Mouse (Mus musculus) ES-E14 (cell line): ENCODE data around the gene Clstn2. TPM values are rescaled to one million over a fixed set of nuclear protein-coding genes. Genes with fewer than 3 reads are reported as not detected.

Source experiments
- DNase-seq: peaks from one replicate; pipeline ENCODE4 v3.0.0-alpha.2; 2013; ENCODE audit warnings: low read depth, low spot score
- H3K27ac ChIP-seq: 2 replicates; pipeline ENCODE4 v1.5.1; 2012; ENCODE audit warnings: low read depth, mild to moderate bottlenecking, low read length, moderate library complexity, mixed read lengths; ENCODE audit not compliant: poor library complexity, insufficient read depth, severe bottlenecking
- H3K36me3 ChIP-seq: 2 replicates; pipeline ENCODE4 v1.6.1; 2012; ENCODE audit warnings: mild to moderate bottlenecking, low read length, moderate library complexity, mixed read lengths; ENCODE audit not compliant: control insufficient read depth, poor library complexity, insufficient read depth, severe bottlenecking
- H3K4me1 ChIP-seq, 2 experiments: fragments of 150-350 bp in 1 of 2; sonication (generic) in 1 of 2; 2 replicates each; pipeline ENCODE4 v1.6.1; 2012; ENCODE audit warnings: low read length in 2 of 2, mild to moderate bottlenecking in 1 of 2, mixed read lengths in 1 of 2; ENCODE audit not compliant: control insufficient read depth in 2 of 2, insufficient read depth in 2 of 2, poor library complexity in 1 of 2
- H3K4me3 ChIP-seq, 2 experiments: fragments of 150-350 bp in 1 of 2; sonication (generic) in 1 of 2; 2 replicates each; pipeline ENCODE4 v1.5.1; 2012; ENCODE audit warnings: low read length in 2 of 2, low read depth in 1 of 2, mild to moderate bottlenecking in 1 of 2, mixed read lengths in 1 of 2; ENCODE audit not compliant: insufficient read depth in 1 of 2, poor library complexity in 1 of 2, severe bottlenecking in 1 of 2
- H3K9ac ChIP-seq: 2 replicates; pipeline ENCODE4 v1.6.1; 2012; ENCODE audit warnings: low read depth, mild to moderate bottlenecking, low read length, mixed read lengths; ENCODE audit not compliant: poor library complexity, insufficient read depth, severe bottlenecking
- H3K9me3 ChIP-seq: fragments of 150-350 bp; sonication (generic); 2 replicates; pipeline ENCODE4 v1.6.1; 2012; ENCODE audit warnings: low read depth, mild to moderate bottlenecking, low read length; ENCODE audit not compliant: control insufficient read depth, insufficient read depth
- CHD2 ChIP-seq: IDR thresholded peaks from 2 replicates; pipeline ENCODE4 v1.6.1; 2014; ENCODE audit warnings: mild to moderate bottlenecking, low read depth, low read length, inconsistent platforms
- HCFC1 ChIP-seq: IDR thresholded peaks from 2 replicates; pipeline ENCODE4 v1.6.1; 2012; ENCODE audit warnings: low read length, inconsistent platforms, borderline replicate concordance; ENCODE audit not compliant: insufficient read depth
- MAFK ChIP-seq: IDR thresholded peaks from 2 replicates; pipeline ENCODE4 v1.6.1; 2014; ENCODE audit warnings: mild to moderate bottlenecking, low read depth, low read length, inconsistent platforms; ENCODE audit not compliant: insufficient read depth
- ZC3H11A ChIP-seq: IDR thresholded peaks from 2 replicates; pipeline ENCODE4 v1.6.1; 2012; ENCODE audit warnings: low read depth, mild to moderate bottlenecking, inconsistent platforms, low read length, borderline replicate concordance
- ZNF384 ChIP-seq: IDR thresholded peaks from 2 replicates; pipeline ENCODE4 v1.6.1; 2012; ENCODE audit warnings: low read depth, low read length, inconsistent platforms
- in situ Hi-C, 2 experiments: fragments of 600-800 bp; cut with MboI; formaldehyde crosslinking; loops; one replicate each; pipeline ENCODE4 v1.15.1; 2025; ENCODE audit warnings: low sequenced_read_pairs in 2 of 2, inconsistent platforms in 1 of 2; ENCODE audit not compliant: unreplicated experiment in 2 of 2
- total RNA-seq: library from RNA; depleted of rRNA; stranded (reverse); fragments of 300-350 nt; gene quantifications from 2 replicates; pipeline ENCODE4 v1.2.3, GENCODE M21; 2012

The Clstn2 gene
- total RNA-seq, 1 experiment, result 0.89 TPM

DNA sequence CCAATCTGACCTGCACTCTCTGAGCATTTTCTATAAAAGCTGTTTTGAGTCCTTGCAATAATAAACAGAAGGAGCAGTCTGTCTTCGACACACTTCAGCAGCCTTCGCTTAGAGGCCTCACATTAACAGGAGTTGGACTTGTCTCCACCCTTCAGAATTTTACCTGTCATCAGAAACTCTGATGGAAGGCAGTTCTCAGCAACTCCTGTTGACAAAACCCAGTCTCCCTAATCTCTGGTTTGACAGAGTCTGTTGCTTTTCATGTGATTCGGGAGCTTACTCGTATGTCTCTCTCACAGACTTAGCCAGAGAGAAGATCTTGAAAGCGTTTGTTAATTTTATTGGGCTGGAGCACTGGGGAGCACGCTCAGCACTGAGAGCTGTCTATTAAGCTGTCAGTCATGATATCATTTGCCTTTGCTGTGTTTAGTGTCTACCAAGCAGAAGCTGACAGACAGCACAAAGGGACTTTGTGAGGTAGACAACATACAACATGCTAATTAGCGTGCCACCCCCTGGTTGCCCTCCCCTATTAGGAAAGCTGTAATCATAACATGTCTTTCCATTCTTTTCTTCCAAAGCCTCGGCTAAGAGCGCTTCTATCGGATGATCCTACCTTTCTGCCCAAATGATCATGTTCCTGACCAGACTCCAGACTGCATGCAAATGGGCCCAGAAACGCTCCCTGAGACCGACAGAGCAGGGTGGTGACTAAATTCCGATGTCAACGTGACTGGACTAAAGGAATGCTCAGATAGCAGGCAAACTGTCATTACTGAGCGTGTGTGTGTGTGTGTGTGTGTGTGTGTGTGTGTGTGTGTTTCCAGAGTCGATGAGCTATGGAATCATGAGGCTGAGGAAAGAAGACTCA is 206.7 kb downstream of the Clstn2 start:
- Histone ChIP-seq H3K27ac (no peak overlapping the region), H3K4me3 (no peak overlapping the region), H3K9me3 (no peaks in the 10 kb centered on the region), H3K4me1 (no peaks in the 10 kb centered on the region), H3K9ac (no peak overlapping the region), H3K36me3 (no peaks in the 10 kb centered on the region)
- DNase-seq, result no peak
- no peak for TF ChIP-seq MAFK
- TF ChIP-seq ZC3H11A, result no peak
- TF ChIP-seq CHD2, result no peak
- no peak for TF ChIP-seq HCFC1
- TF ChIP-seq ZNF384, result no peak
- in situ Hi-C loops, result no loop called here

DNA sequence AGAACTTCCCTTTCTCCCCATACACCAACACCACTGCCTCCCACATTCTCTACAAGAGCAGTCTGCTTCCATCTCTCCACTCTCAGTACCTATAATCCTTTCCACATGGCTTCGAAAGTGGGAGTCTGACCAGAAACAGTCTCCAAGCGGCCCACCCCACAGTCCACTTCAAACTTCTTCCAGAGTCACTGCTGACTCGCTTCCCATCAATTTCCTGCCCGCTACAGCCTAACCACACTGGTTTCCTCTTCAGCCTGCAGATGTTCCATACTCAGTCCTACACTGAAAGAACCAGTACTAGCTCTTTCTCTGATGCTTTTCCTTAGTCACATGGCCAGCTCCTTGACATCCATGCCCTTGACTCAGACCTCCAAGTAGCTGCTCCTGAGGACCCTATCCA is 215.9 kb downstream of the Clstn2 start:
- in situ Hi-C loops, result no loop called here
- DNase-seq, result no peak

DNA sequence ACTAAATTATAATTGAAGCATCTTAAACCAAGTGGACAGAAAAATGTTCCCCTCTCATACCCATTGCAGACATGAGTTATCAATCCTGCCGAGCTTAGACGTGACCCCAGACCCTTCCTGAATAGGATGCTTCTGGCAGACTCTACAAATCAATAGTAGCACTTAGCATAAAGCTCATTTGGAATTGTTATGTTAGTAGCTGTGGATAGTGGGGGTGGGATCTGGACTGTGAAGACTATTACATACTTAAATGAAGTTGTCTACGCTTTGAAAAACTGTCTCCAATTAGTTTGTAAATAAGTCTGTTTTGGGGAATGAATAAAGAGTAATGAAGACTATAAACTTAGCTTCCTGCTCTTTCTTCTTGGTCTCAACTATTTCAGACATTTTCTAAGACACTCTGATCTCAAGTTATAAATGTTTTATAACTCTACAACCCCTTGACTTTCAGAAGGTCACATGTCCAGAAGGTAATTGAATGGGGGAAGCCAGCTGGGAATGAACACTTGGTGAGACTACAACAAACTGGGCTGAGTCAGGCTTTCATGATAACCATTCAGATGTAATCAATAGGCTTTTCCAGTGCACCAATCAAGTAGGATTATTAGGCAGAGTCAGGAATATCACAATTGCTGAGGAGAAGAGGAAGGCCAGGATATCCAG is 216.7 kb downstream of the Clstn2 start:
- Histone ChIP-seq H3K9ac (no peak overlapping the region), H3K27ac (no peak overlapping the region), H3K9me3 (no peaks in the 10 kb centered on the region), H3K4me3 (no peak overlapping the region), H3K36me3 (no peaks in the 10 kb centered on the region), H3K4me1 (peaks cover 0 to 5% of the 10 kb centered on the region in 2 experiments; a peak in 1 of 4 replicates)
- TF ChIP-seq MAFK (peak; percentile 58; the same call in 1 of the 2 replicates), HCFC1 (no peak)
- DNase-seq, result peak; percentile 38
- in situ Hi-C loops, result no loop called here

More for the DNA sequence above, 215.9 kb downstream of the Clstn2 start:
- Histone ChIP-seq H3K9me3 (no peaks in the 10 kb centered on the region), H3K4me3 (no peak overlapping the region), H3K27ac (no peak overlapping the region), H3K9ac (no peak overlapping the region), H3K36me3 (no peaks in the 10 kb centered on the region), H3K4me1 (peaks cover 0 to 5% of the 10 kb centered on the region in 2 experiments; a peak in 1 of 4 replicates)
- TF ChIP-seq CHD2 (no peak), ZC3H11A (no peak), HCFC1 (no peak), ZNF384 (no peak), MAFK (no peak)

- DNase-seq, result no peak
- in situ Hi-C loops, result no loop called here
- Histone ChIP-seq H3K9ac (no peak overlapping the region), H3K27ac (no peak overlapping the region), H3K9me3 (no peaks in the 10 kb centered on the region), H3K4me3 (no peak overlapping the region), H3K4me1 (peaks cover 0 to 5% of the 10 kb centered on the region in 2 experiments; a peak in 1 of 4 replicates), H3K36me3 (no peaks in the 10 kb centered on the region)
- no peak for TF ChIP-seq MAFK
- no peak for TF ChIP-seq ZC3H11A
- no peak for TF ChIP-seq CHD2
- no peak for TF ChIP-seq ZNF384
- TF ChIP-seq HCFC1, result no peak
Observed at GRCm38 (mm10) chr9:97813157-97813556, 219.8 kb downstream of the Clstn2 start.
